Mouse (Mus musculus): Measurements from ENCODE around the gene March1.
"Not testable (repeated sequence)": the region's sequence is repeated elsewhere in the genome, so short reads cannot be mapped to it uniquely, and the experiment has no call there.

Gene March1

GRCm38 (mm10) chr8:66270116-66270515 is 652.4 kb downstream of the March1 start:
- DNase-seq (ENCODE audit: low read depth, low spot score) = peak; percentile 45

DNA sequence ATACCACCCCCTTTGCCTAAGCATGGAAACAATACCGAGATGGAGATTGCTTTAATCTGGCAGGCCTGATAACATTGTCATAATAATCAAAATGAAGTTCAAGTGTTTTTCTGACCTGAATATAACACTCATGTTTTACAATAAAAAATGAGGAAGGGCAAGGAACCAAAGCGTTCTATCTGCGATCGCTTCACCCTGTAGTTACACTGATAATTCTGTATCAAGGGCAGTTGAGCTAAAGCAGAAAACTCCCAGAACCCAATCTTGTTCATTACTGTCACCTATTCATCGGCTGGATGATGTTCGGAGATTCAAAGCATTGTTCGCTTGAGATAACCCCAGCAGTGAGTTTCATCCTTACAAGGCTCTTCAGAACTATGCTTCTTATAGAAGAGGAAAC is 700.1 kb downstream of the March1 start:
- DNase-seq (ENCODE audit: low read depth, low spot score) = no peak

GRCm38 (mm10) chr8:66323045-66323807 is 705.5 kb downstream of the March1 start:
- peak; percentile 79 for DNase-seq (ENCODE audit: low read depth, low spot score)

GRCm38 (mm10) chr8:66326396-66326795 is 708.7 kb downstream of the March1 start:
- DNase-seq (ENCODE audit: low read depth, low spot score) = no peak

DNA sequence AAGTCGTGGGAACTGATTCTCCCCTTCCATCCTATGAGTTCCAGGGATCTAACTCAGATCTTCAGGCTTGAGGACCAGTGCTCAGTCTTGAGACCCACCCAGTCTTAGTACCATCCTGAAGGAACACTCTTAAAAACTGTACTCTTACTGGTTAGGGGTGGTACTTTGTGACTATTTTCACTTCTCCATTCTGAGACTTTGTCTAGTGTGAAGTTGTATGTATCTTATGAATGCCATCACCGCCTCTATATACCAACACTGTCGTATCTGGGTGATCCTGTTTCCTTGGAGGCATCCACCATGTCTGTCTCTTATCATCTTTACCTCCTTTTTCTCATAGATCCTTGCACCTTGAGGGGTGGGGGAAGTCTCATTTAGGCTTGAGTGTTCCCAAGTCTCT is 714.5 kb downstream of the March1 start:
- DNase-seq (ENCODE audit: low read depth, low spot score) = no peak

DNA sequence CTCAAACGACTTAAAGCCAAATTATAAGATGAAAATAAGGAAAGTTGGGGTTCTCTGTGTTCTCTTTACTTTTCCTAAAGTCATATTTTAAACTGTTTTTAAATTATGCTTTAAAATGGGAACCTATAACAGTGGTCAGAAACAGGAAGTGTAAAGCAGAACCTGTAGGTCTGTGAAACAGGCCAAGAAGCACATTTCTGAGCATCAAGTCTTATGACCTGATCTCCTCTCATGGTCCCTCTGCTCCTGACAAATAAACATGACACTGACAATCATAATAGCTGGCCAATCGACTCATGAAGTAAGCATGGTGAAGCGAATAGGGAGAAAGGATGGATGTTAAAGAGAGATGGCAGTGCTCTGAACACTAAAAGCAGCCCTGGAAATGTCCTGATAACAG is 716.6 kb downstream of the March1 start:
- DNase-seq (ENCODE audit: low read depth, low spot score) = no peak

DNA sequence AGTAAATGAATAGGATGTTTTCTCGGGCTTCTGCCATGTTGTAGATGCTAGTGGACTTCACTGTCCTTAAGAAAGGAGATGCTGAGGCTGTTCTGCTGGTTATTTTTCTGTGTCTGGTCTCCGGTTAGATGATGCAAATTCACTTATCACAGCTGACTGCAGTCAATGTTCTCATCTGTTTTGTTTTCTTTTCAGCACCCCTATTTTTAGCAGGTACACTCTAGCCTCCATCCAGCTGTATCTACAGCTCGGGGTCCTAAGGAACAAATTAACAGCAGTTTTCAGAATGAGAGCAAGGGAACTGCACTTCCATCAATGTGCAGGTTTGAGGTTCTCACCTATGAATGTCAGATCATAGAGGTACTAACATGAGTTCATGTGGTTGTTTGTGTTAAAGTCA is 721.9 kb downstream of the March1 start:
- peak; percentile 8 for DNase-seq (ENCODE audit: low read depth, low spot score)

GRCm38 (mm10) chr8:66342928-66343327 is 725.2 kb downstream of the March1 start:
- no peak for DNase-seq (ENCODE audit: low read depth, low spot score)

- peak; percentile 18 for DNase-seq (ENCODE audit: low read depth, low spot score)
These were observed 745.4 kb downstream of the March1 start for GRCm38 (mm10) chr8:66362882-66363801.

- DNase-seq (ENCODE audit: low read depth, low spot score) = no peak
These were observed 766.1 kb downstream of the March1 start for GRCm38 (mm10) chr8:66383694-66384373.

- no peak for DNase-seq (ENCODE audit: low read depth, low spot score)
These were observed 768.3 kb downstream of the March1 start for GRCm38 (mm10) chr8:66386008-66386407.

DNA sequence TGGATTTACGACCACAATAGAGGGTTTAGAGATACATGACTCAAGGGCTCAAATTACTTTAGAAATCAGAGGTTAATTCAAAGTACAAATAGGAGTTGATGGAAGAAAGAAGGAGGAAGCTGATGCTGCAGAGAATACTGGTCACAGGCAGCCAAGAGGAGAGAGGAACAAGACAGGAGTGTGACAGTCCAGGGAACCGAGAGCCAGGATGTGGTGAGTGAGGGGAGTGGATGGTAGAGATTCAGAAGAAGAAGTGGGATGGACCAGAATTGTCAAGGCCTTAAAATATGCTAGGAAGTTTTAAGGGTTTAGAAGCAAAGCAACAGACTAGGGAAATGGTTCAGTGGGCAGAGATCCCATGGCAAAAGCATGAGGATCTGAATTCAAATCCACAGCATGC is 771.0 kb downstream of the March1 start:
- peak; percentile 24 for DNase-seq (ENCODE audit: low read depth, low spot score)

DNA sequence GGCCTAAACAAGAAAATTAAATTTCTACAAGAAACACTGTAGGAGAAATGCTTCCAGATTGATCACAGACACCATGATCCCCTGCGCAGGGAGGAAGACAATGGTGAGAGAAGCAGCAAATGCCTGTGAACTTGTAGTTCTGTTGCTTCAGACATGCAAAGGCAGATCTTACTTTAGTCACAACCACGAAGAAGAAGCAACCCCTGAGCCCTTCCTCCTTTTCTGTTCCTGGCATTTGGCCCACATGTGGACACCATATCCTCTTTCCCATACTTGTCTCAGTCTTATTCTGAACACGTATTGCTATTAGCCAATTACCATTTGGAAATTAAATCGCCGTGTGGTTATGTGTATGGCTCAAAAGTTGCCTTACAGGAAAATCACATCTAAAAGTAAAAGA is 773.9 kb downstream of the March1 start:
- DNase-seq (ENCODE audit: low read depth, low spot score) = peak; percentile 36

- DNase-seq (ENCODE audit: low read depth, low spot score) = no peak
These were observed 775.2 kb downstream of the March1 start for GRCm38 (mm10) chr8:66392900-66393299.

GRCm38 (mm10) chr8:66394148-66394547 is 776.4 kb downstream of the March1 start:
- DNase-seq (ENCODE audit: low read depth, low spot score) = no peak

GRCm38 (mm10) chr8:66397811-66398210 is 780.1 kb downstream of the March1 start:
- DNase-seq (ENCODE audit: low read depth, low spot score) = no peak

- DNase-seq (ENCODE audit: low read depth, low spot score) = no peak
These were observed 782.4 kb downstream of the March1 start for GRCm38 (mm10) chr8:66400050-66400449.

GRCm38 (mm10) chr8:66404711-66405414 is 787.2 kb downstream of the March1 start:
- DNase-seq (ENCODE audit: low read depth, low spot score) = peak; percentile 50

GRCm38 (mm10) chr8:66405796-66406195 is 788.1 kb downstream of the March1 start:
- not testable (repeated sequence) for DNase-seq (ENCODE audit: low read depth, low spot score)

DNA sequence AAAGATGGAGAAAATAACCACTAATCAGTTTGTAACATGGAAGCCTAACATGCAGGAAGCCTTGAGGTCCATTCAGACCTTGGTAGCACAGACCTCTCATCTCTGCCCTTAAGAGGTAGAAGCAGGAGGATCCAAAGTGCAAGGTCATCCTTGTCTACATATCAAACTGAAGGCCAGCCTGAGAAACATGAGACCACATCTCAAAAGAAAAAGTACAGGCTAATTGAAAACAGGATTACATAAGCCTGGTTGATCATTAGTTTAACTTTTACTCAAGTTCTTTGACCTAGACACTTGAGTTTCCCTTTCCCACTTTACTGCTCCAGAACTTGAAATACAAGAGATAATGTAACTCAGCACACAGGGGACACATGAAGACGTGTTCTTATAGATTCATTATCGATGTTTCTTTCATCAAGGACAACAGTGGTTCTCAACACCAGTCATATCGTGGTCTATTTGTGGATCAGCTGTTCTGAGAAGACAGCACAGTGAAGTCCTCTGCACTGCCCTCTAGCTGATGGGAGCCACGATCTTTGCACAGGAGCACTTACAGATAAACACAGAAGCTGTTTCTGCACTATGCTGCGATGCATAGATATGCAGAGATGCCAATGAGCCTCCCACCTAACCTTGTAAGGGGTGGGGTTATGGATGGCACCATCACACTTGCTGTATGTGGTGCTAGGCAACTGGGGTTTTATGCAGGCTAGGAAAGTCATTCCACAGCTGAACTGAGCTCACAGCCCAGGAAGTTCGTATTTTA is 789.1 kb downstream of the March1 start:
- no peak for DNase-seq (ENCODE audit: low read depth, low spot score)
